Mouse (Mus musculus): ENCODE results near the gene Wnt5a.

The Wnt5a gene

GRCm38 (mm10) chr14:28509441-28510340 is 5.1 kb downstream of the Wnt5a start:
- no peak for DNase-seq (ENCODE audit: low read depth, low spot score)

- no peak for DNase-seq (ENCODE audit: low read depth, low spot score)
Observed at GRCm38 (mm10) chr14:28510341-28511028, 5.9 kb downstream of the Wnt5a start.

GRCm38 (mm10) chr14:28511029-28511651 is 6.6 kb downstream of the Wnt5a start:
- DNase-seq (ENCODE audit: low read depth, low spot score): no peak

- DNase-seq (ENCODE audit: low read depth, low spot score): no peak
Observed at GRCm38 (mm10) chr14:28512805-28513590, 8.4 kb downstream of the Wnt5a start.

GRCm38 (mm10) chr14:28514171-28514570 is 9.6 kb downstream of the Wnt5a start:
- no peak for DNase-seq (ENCODE audit: low read depth, low spot score)

GRCm38 (mm10) chr14:28515331-28515730 is 10.8 kb downstream of the Wnt5a start:
- DNase-seq (ENCODE audit: low read depth, low spot score): no peak

- DNase-seq (ENCODE audit: low read depth, low spot score): no peak
Observed at GRCm38 (mm10) chr14:28517631-28518560, 13.3 kb downstream of the Wnt5a start.

GRCm38 (mm10) chr14:28521106-28521505 is 16.6 kb downstream of the Wnt5a start:
- no peak for DNase-seq (ENCODE audit: low read depth, low spot score)

- no peak for DNase-seq (ENCODE audit: low read depth, low spot score)
Observed at GRCm38 (mm10) chr14:28522611-28523010, 18.1 kb downstream of the Wnt5a start.

GRCm38 (mm10) chr14:28525566-28525965 is 21.0 kb downstream of the Wnt5a start:
- DNase-seq (ENCODE audit: low read depth, low spot score): no peak

GRCm38 (mm10) chr14:28528151-28528685 is 23.7 kb downstream of the Wnt5a start:
- DNase-seq (ENCODE audit: low read depth, low spot score): no peak

GRCm38 (mm10) chr14:28531531-28531930 is 27.0 kb downstream of the Wnt5a start:
- DNase-seq (ENCODE audit: low read depth, low spot score): no peak

GRCm38 (mm10) chr14:28532943-28533342 is 28.4 kb downstream of the Wnt5a start:
- DNase-seq (ENCODE audit: low read depth, low spot score): no peak

- DNase-seq (ENCODE audit: low read depth, low spot score): no peak
Observed at GRCm38 (mm10) chr14:28533876-28534275, 29.3 kb downstream of the Wnt5a start.

- DNase-seq (ENCODE audit: low read depth, low spot score): no peak
Observed at GRCm38 (mm10) chr14:28535814-28536213, 31.3 kb downstream of the Wnt5a start.

GRCm38 (mm10) chr14:28539577-28539976 is 35.0 kb downstream of the Wnt5a start:
- no peak for DNase-seq (ENCODE audit: low read depth, low spot score)

- DNase-seq (ENCODE audit: low read depth, low spot score): no peak
Observed at GRCm38 (mm10) chr14:28542117-28542741, 37.7 kb downstream of the Wnt5a start.

GRCm38 (mm10) chr14:28561861-28562260 is 57.3 kb downstream of the Wnt5a start:
- no peak for DNase-seq (ENCODE audit: low read depth, low spot score)
